Mouse (Mus musculus) C2C12 (cell line): ENCODE results near the gene Satb1.

Experiments
- CEBPB ChIP-seq: IDR thresholded peaks from one replicate; pipeline ENCODE4 v1.6.1; 2011; ENCODE audit warnings: low read depth, mild to moderate bottlenecking, control low read depth, moderate library complexity
- CTCF ChIP-seq: IDR thresholded peaks from one replicate; pipeline ENCODE4 v1.5.1; 2011; ENCODE audit not compliant: control insufficient read depth, insufficient read depth, insufficient read length
- FOSL1 ChIP-seq: IDR thresholded peaks from one replicate; pipeline ENCODE4 v1.8.0; 2011; ENCODE audit warnings: mild to moderate bottlenecking, low read length; ENCODE audit not compliant: poor library complexity, insufficient read depth, severe bottlenecking
- MAX ChIP-seq: IDR thresholded peaks from one replicate; pipeline ENCODE4 v1.6.1; 2011; ENCODE audit warnings: mild to moderate bottlenecking, control low read depth
- MYOD1 ChIP-seq: IDR thresholded peaks from one replicate; pipeline ENCODE4 v1.6.1; 2011; ENCODE audit warnings: low read depth; ENCODE audit not compliant: control insufficient read depth, insufficient read length
- MYOG ChIP-seq: IDR thresholded peaks from one replicate; pipeline ENCODE4 v1.6.1; 2011; ENCODE audit not compliant: control insufficient read depth, insufficient read length; ENCODE audit errors: extremely low read depth
- USF1 ChIP-seq: IDR thresholded peaks from one replicate; pipeline ENCODE4 v1.6.1; 2011; ENCODE audit warnings: low read depth, mild to moderate bottlenecking, control low read depth, moderate library complexity

DNA sequence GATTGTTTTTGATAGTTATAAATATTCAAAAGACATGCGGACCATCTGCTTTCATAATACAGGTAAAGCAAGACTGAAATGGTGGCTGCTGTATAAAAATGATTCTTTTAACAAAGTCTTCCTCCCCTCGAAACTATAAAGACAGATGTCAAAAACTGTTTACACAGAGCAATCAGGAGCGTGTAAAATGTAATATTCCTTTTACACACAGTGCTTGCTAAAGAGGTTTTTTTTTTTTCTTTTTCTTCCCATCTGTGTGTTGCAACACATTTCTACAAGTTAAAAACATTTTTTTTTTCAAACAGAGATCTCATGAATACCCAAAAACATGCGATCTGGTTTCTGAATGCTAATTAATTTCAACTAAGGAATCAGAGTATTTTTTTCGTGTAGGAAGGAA, 41.9 kb downstream of the Satb1 start:
- TF ChIP-seq MYOG (no peak), CTCF (no peak), MYOD1 (no peak), USF1 (no peak), CEBPB (no peak), MAX (no peak), FOSL1 (no peak)
